Mouse (Mus musculus): Measurements from ENCODE around the gene Slc24a3. TPM values are rescaled to one million over a fixed set of nuclear protein-coding genes. Genes with fewer than 3 reads are reported as not detected.

Slc24a3 gene
- total and polyA plus RNA-seq, 3 experiments, result not detected

- Histone ChIP-seq H3K9ac (ENCODE audit: control insufficient read depth, low read depth, low read length, poor library complexity, severe bottlenecking) (no peak overlapping the region), H3K9me3 (replicated peaks; ENCODE audit: insufficient read depth, low read length) (no peaks in the 10 kb centered on the region), H3K79me2 (ENCODE audit: control insufficient read depth, insufficient read depth, low read length, poor library complexity) (no peaks in the 10 kb centered on the region), H3K4me1 (ENCODE audit: control insufficient read depth in 1 of 2, insufficient read depth in 2 of 2, low read length in 2 of 2) (no peaks in the 10 kb centered on the region), H3K27me3 (ENCODE audit: control insufficient read depth in 1 of 2, insufficient read depth in 2 of 2, low read length in 2 of 2) (no peaks in the 10 kb centered on the region), H3K36me3 (ENCODE audit: control insufficient read depth in 1 of 2, insufficient read depth in 2 of 2, low read length in 2 of 2) (no peaks in the 10 kb centered on the region), H3K27ac (ENCODE audit: control insufficient read depth, low read depth, low read length) (no peak overlapping the region), H3K4me3 (ENCODE audit: control insufficient read depth in 1 of 2, insufficient read depth in 1 of 2, low read depth in 2 of 2, low read length in 2 of 2) (no peak overlapping the region)
- TF ChIP-seq NRF1 (IDR thresholded peaks at IDR 0.05; ENCODE audit: insufficient read depth, low read depth, low read length, poor library complexity, severe bottlenecking) (no peak), KAT2A (conservative IDR thresholded peaks at IDR 0.05; ENCODE audit: low read depth, low read length) (no peak), CHD1 (IDR thresholded peaks at IDR 0.05; ENCODE audit: low read depth, low read length) (no peak), TBP (IDR thresholded peaks at IDR 0.05; ENCODE audit: low read depth, low read length) (no peak), USF2 (IDR thresholded peaks at IDR 0.05; ENCODE audit: borderline replicate concordance in 1 of 2, insufficient read depth in 1 of 2, low read depth in 1 of 2, low read length in 2 of 2) (no peak), MEF2A (IDR thresholded peaks at IDR 0.05; ENCODE audit: extremely low read depth, insufficient replicate concordance, low read depth, low read length, poor library complexity, severe bottlenecking) (no peak), E2F4 (IDR thresholded peaks at IDR 0.05; ENCODE audit: borderline replicate concordance, low read depth, low read length) (no peak), MYB (IDR thresholded peaks at IDR 0.05; ENCODE audit: low read depth, low read length) (no peak), CTCF (IDR thresholded peaks at IDR 0.05 in 2 of 3, conservative IDR thresholded peaks at IDR 0.05 in 1 of 3; ENCODE audit: control insufficient read depth in 1 of 3, insufficient read depth in 1 of 3, low read depth in 2 of 3, low read length in 3 of 3, poor library complexity in 1 of 3, severe bottlenecking in 1 of 3) (no peak), SMC3 (IDR thresholded peaks at IDR 0.05; ENCODE audit: low read depth, low read length) (no peak)
- DNase-seq (ENCODE audit: low read depth, low spot score), result no peak
Observed at GRCm38 (mm10) chr2:145621119-145621518, 453.6 kb downstream of the Slc24a3 start.

- no peak overlapping the region for H3K9ac ChIP-seq (ENCODE audit: control insufficient read depth, low read depth, low read length, poor library complexity, severe bottlenecking)
- no peak overlapping the region for H3K27ac ChIP-seq (ENCODE audit: control insufficient read depth, low read depth, low read length)
- H3K9me3 ChIP-seq (replicated peaks; ENCODE audit: insufficient read depth, low read length), result no peaks in the 10 kb centered on the region
- H3K79me2 ChIP-seq (ENCODE audit: control insufficient read depth, insufficient read depth, low read length, poor library complexity), result no peaks in the 10 kb centered on the region
- H3K36me3 ChIP-seq (ENCODE audit: control insufficient read depth in 1 of 2, insufficient read depth in 2 of 2, low read length in 2 of 2), result no peaks in the 10 kb centered on the region
- DNase-seq (ENCODE audit: low read depth, low spot score), result no peak
- H3K4me3 ChIP-seq (ENCODE audit: control insufficient read depth in 1 of 2, insufficient read depth in 1 of 2, low read depth in 2 of 2, low read length in 2 of 2), result no peak overlapping the region
- no peak for TF ChIP-seq SMC3 (IDR thresholded peaks at IDR 0.05; ENCODE audit: low read depth, low read length)
- no peak for TF ChIP-seq USF1 (IDR thresholded peaks at IDR 0.05; ENCODE audit: low read depth, low read length)
- TF ChIP-seq POLR2AphosphoS2 (IDR thresholded peaks at IDR 0.05; ENCODE audit: low read length), result no peak
- no peak for TF ChIP-seq KAT2A (conservative IDR thresholded peaks at IDR 0.05; ENCODE audit: low read depth, low read length)
- TF ChIP-seq HCFC1 (IDR thresholded peaks at IDR 0.05; ENCODE audit: low read depth, low read length), result no peak
- TF ChIP-seq MXI1 (IDR thresholded peaks at IDR 0.05; ENCODE audit: low read depth, low read length), result no peak
- no peak for TF ChIP-seq POLR2A (IDR thresholded peaks at IDR 0.05; ENCODE audit: control insufficient read depth in 1 of 2, insufficient read depth in 1 of 2, low read depth in 1 of 2, low read length in 2 of 2, poor library complexity in 1 of 2)
- TF ChIP-seq SIN3A (IDR thresholded peaks at IDR 0.05; ENCODE audit: low read length), result no peak
- TF ChIP-seq MAFK (IDR thresholded peaks at IDR 0.05; ENCODE audit: borderline replicate concordance, low read depth, low read length), result no peak
- TF ChIP-seq MAZ (IDR thresholded peaks at IDR 0.05; ENCODE audit: low read depth, low read length), result no peak
- TF ChIP-seq ELF1 (IDR thresholded peaks at IDR 0.05; ENCODE audit: low read depth, low read length), result no peak
- no peak for TF ChIP-seq POLR2AphosphoS5 (IDR thresholded peaks at IDR 0.05; ENCODE audit: borderline replicate concordance, low read depth, low read length)
- no peak for TF ChIP-seq CHD2 (IDR thresholded peaks at IDR 0.05; ENCODE audit: low read length)
- TF ChIP-seq EP300 (IDR thresholded peaks at IDR 0.05; ENCODE audit: low read depth in 1 of 2, low read length in 2 of 2), result no peak
- no peak for TF ChIP-seq JUND (IDR thresholded peaks at IDR 0.05; ENCODE audit: low read depth, low read length)
- no peak for TF ChIP-seq RAD21 (IDR thresholded peaks at IDR 0.05; ENCODE audit: low read depth, low read length)
- H3K27me3 ChIP-seq (ENCODE audit: control insufficient read depth in 1 of 2, insufficient read depth in 2 of 2, low read length in 2 of 2), result no peaks in the 10 kb centered on the region
- no peaks in the 10 kb centered on the region for H3K4me1 ChIP-seq (ENCODE audit: control insufficient read depth in 1 of 2, insufficient read depth in 2 of 2, low read length in 2 of 2)
Observed at GRCm38 (mm10) chr2:145631123-145631798, 463.7 kb downstream of the Slc24a3 start.
